Mouse (Mus musculus): ENCODE results near the gene Tacc2. TPM values are rescaled to one million over a fixed set of nuclear protein-coding genes. Genes with fewer than 3 reads are reported as not detected.

The Tacc2 gene
- polyA plus RNA-seq, 1 experiment = 80.9 TPM

GRCm38 (mm10) chr7:130799418-130799817, 222.2 kb downstream of the Tacc2 start:
- Histone ChIP-seq H3K27ac (ENCODE audit: insufficient read depth, low read length) (no peak overlapping the region), H3K9me3 (replicated peaks; ENCODE audit: control insufficient read depth, insufficient read depth, low read length, poor library complexity, severe bottlenecking) (no peaks in the 10 kb centered on the region), H3K4me1 (ENCODE audit: control insufficient read depth, insufficient read depth, low read length) (no peaks in the 10 kb centered on the region), H3K9ac (ENCODE audit: low read depth, poor library complexity, severe bottlenecking) (no peak overlapping the region), H3K27me3 (ENCODE audit: control insufficient read depth, insufficient read depth, low read length, poor library complexity, severe bottlenecking) (no peaks in the 10 kb centered on the region), H3K36me3 (ENCODE audit: control insufficient read depth, insufficient read depth, low read length, poor library complexity, severe bottlenecking) (no peaks in the 10 kb centered on the region), H3K4me3 (ENCODE audit: low read depth, low read length) (no peak overlapping the region)
- TF ChIP-seq POLR2A (IDR thresholded peaks at IDR 0.05; ENCODE audit: insufficient read depth, low read length) (no peak), EP300 (IDR thresholded peaks at IDR 0.05; ENCODE audit: insufficient read depth, low read depth, low read length) (no peak), CTCF (IDR thresholded peaks at IDR 0.05; ENCODE audit: low read depth, low read length) (no peak)

DNA sequence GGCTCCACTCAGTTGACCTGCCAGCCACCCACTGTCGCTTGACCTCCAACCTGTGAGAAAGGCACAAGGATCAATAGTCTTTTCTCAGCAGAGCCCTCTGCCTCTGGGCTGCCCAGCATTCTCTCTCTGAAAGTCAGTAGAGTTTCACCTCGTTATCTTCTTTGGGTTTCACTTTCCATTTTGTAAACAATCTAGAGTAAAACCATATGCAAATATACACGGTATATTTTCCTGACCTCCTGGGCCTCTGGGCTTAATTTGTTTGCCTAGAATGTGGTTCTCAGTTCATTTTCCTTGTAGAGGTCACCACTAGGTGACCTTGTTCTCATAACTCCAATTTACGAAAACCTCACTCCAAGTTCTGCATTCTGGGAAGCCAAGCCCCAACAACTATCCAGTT, 223.4 kb downstream of the Tacc2 start:
- Histone ChIP-seq H3K36me3 (ENCODE audit: control insufficient read depth, insufficient read depth, low read length, poor library complexity, severe bottlenecking) (no peaks in the 10 kb centered on the region), H3K27ac (ENCODE audit: insufficient read depth, low read length) (no peak overlapping the region), H3K27me3 (ENCODE audit: control insufficient read depth, insufficient read depth, low read length, poor library complexity, severe bottlenecking) (no peaks in the 10 kb centered on the region), H3K9me3 (replicated peaks; ENCODE audit: control insufficient read depth, insufficient read depth, low read length, poor library complexity, severe bottlenecking) (no peaks in the 10 kb centered on the region), H3K9ac (ENCODE audit: low read depth, poor library complexity, severe bottlenecking) (no peak overlapping the region), H3K4me3 (ENCODE audit: low read depth, low read length) (no peak overlapping the region), H3K4me1 (ENCODE audit: control insufficient read depth, insufficient read depth, low read length) (no peaks in the 10 kb centered on the region)
- TF ChIP-seq EP300 (IDR thresholded peaks at IDR 0.05; ENCODE audit: insufficient read depth, low read depth, low read length) = no peak
- TF ChIP-seq POLR2A (IDR thresholded peaks at IDR 0.05; ENCODE audit: insufficient read depth, low read length) = no peak
- no peak for TF ChIP-seq CTCF (IDR thresholded peaks at IDR 0.05; ENCODE audit: low read depth, low read length)

- Histone ChIP-seq H3K4me3 (ENCODE audit: low read depth, low read length) (no peak overlapping the region), H3K27me3 (ENCODE audit: control insufficient read depth, insufficient read depth, low read length, poor library complexity, severe bottlenecking) (no peaks in the 10 kb centered on the region), H3K9me3 (replicated peaks; ENCODE audit: control insufficient read depth, insufficient read depth, low read length, poor library complexity, severe bottlenecking) (no peaks in the 10 kb centered on the region), H3K36me3 (ENCODE audit: control insufficient read depth, insufficient read depth, low read length, poor library complexity, severe bottlenecking) (no peaks in the 10 kb centered on the region), H3K9ac (ENCODE audit: low read depth, poor library complexity, severe bottlenecking) (no peak overlapping the region), H3K4me1 (ENCODE audit: control insufficient read depth, insufficient read depth, low read length) (no peaks in the 10 kb centered on the region), H3K27ac (ENCODE audit: insufficient read depth, low read length) (no peak overlapping the region)
- TF ChIP-seq CTCF (IDR thresholded peaks at IDR 0.05; ENCODE audit: low read depth, low read length) (no peak), POLR2A (IDR thresholded peaks at IDR 0.05; ENCODE audit: insufficient read depth, low read length) (no peak), EP300 (IDR thresholded peaks at IDR 0.05; ENCODE audit: insufficient read depth, low read depth, low read length) (no peak)
Measured at GRCm38 (mm10) chr7:130801811-130802210, 224.6 kb downstream of the Tacc2 start.

DNA sequence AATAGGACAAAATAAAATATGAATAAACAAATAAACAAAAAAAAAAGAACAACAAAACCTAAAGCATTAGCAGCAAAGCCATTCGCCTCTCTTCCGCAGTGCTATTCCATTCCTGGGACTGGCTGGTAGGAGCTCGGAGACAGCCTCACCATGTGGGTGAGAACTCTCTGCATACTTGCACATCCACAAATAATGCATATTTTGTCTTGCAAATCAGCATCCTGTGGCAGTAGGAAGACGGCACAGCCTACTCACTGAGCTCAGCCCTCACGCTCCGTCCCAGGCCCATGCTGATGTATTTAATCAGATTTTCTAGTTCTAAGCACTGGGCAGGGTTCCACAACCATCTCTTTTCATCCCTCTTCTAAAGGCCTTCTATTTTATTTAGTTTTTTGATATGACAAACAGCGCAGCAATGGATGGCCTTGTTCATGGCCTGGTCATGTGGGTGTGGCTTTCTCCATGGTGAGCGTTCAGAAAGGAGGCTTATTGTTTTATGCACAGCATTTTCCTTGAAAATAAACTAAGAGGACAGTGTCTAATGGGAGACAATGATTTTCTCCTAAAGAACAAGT, 226.1 kb downstream of the Tacc2 start:
- Histone ChIP-seq H3K9ac (ENCODE audit: low read depth, poor library complexity, severe bottlenecking) (no peak overlapping the region), H3K27ac (ENCODE audit: insufficient read depth, low read length) (no peak overlapping the region), H3K4me3 (ENCODE audit: low read depth, low read length) (no peak overlapping the region), H3K9me3 (replicated peaks; ENCODE audit: control insufficient read depth, insufficient read depth, low read length, poor library complexity, severe bottlenecking) (no peaks in the 10 kb centered on the region), H3K36me3 (ENCODE audit: control insufficient read depth, insufficient read depth, low read length, poor library complexity, severe bottlenecking) (no peaks in the 10 kb centered on the region), H3K27me3 (ENCODE audit: control insufficient read depth, insufficient read depth, low read length, poor library complexity, severe bottlenecking) (no peaks in the 10 kb centered on the region), H3K4me1 (ENCODE audit: control insufficient read depth, insufficient read depth, low read length) (no peaks in the 10 kb centered on the region)
- TF ChIP-seq CTCF (IDR thresholded peaks at IDR 0.05; ENCODE audit: low read depth, low read length) = no peak
- no peak for TF ChIP-seq EP300 (IDR thresholded peaks at IDR 0.05; ENCODE audit: insufficient read depth, low read depth, low read length)
- no peak for TF ChIP-seq POLR2A (IDR thresholded peaks at IDR 0.05; ENCODE audit: insufficient read depth, low read length)

DNA sequence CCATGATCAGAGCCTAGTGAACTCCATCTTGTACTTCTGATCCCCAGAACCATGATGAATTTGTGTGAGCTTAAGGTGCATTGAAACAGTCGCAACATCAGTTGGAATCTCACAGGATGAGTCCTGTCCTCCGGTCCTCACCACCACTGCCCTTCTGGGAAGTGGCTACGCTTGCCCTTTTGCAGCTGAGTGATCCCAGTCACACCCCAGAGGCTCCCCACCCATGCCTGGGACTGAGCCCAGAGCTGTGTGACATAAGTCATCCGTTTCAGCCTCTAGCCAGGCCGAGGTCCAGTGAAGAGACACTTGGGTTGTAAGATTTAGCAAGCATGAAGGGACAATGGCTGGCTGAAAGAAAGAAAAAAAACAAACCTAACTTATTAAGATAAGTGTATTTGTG, 227.8 kb downstream of the Tacc2 start:
- Histone ChIP-seq H3K36me3 (ENCODE audit: control insufficient read depth, insufficient read depth, low read length, poor library complexity, severe bottlenecking) (no peaks in the 10 kb centered on the region), H3K4me3 (ENCODE audit: low read depth, low read length) (no peak overlapping the region), H3K9ac (ENCODE audit: low read depth, poor library complexity, severe bottlenecking) (no peak overlapping the region), H3K27me3 (ENCODE audit: control insufficient read depth, insufficient read depth, low read length, poor library complexity, severe bottlenecking) (no peaks in the 10 kb centered on the region), H3K27ac (ENCODE audit: insufficient read depth, low read length) (no peak overlapping the region), H3K9me3 (replicated peaks; ENCODE audit: control insufficient read depth, insufficient read depth, low read length, poor library complexity, severe bottlenecking) (no peaks in the 10 kb centered on the region), H3K4me1 (ENCODE audit: control insufficient read depth, insufficient read depth, low read length) (no peaks in the 10 kb centered on the region)
- TF ChIP-seq POLR2A (IDR thresholded peaks at IDR 0.05; ENCODE audit: insufficient read depth, low read length) (no peak), EP300 (IDR thresholded peaks at IDR 0.05; ENCODE audit: insufficient read depth, low read depth, low read length) (no peak), CTCF (IDR thresholded peaks at IDR 0.05; ENCODE audit: low read depth, low read length) (no peak)

- Histone ChIP-seq H3K27ac (ENCODE audit: insufficient read depth, low read length) (no peak overlapping the region), H3K4me3 (ENCODE audit: low read depth, low read length) (no peak overlapping the region), H3K27me3 (ENCODE audit: control insufficient read depth, insufficient read depth, low read length, poor library complexity, severe bottlenecking) (no peaks in the 10 kb centered on the region), H3K9ac (ENCODE audit: low read depth, poor library complexity, severe bottlenecking) (no peak overlapping the region), H3K9me3 (replicated peaks; ENCODE audit: control insufficient read depth, insufficient read depth, low read length, poor library complexity, severe bottlenecking) (no peaks in the 10 kb centered on the region), H3K4me1 (ENCODE audit: control insufficient read depth, insufficient read depth, low read length) (peaks cover 2% of the 10 kb centered on the region), H3K36me3 (ENCODE audit: control insufficient read depth, insufficient read depth, low read length, poor library complexity, severe bottlenecking) (no peaks in the 10 kb centered on the region)
- TF ChIP-seq POLR2A (IDR thresholded peaks at IDR 0.05; ENCODE audit: insufficient read depth, low read length) (no peak), CTCF (IDR thresholded peaks at IDR 0.05; ENCODE audit: low read depth, low read length) (no peak), EP300 (IDR thresholded peaks at IDR 0.05; ENCODE audit: insufficient read depth, low read depth, low read length) (no peak)
Measured at GRCm38 (mm10) chr7:130807749-130808148, 230.5 kb downstream of the Tacc2 start.

Measured in ES-Bruce4 (cell line).